Mouse (Mus musculus): Measurements from ENCODE around the gene Gns.
A peak's percentile ranks its signal among the peaks of the same experiment; 100 is the strongest.

Gene Gns

GRCm38 (mm10) chr10:121364306-121364705 is 584 bp upstream of the Gns start:
- no peak for ATAC-seq (ENCODE audit: insufficient number of reproducible peaks, low FRiP score, low TSS enrichment)

DNA sequence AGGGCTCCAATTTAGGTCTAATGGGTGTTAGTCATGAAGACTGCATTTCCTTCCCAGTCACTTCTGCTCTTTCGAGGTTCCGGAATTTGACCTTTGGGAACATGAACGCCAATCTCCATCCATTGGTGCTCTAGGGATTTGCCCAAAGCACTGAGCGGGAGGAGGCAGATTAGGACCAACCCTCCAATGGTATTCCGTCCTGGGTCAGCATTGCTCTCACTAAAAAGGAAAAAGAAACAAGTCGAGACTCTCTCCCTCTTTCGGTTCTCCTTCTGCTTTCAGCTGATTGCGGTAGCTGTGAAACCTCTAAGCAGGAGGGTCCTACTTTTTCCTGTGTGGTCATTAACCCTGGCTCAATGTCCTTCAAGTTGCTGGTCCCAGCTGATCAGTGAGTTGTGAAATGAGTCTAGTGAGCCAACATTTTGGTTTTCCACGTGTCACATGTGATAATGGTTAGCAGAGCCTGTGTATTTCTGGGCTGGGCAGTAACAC is 937 bp downstream of the Gns start:
- no peak for ATAC-seq (ENCODE audit: insufficient number of reproducible peaks, low FRiP score, low TSS enrichment)

DNA sequence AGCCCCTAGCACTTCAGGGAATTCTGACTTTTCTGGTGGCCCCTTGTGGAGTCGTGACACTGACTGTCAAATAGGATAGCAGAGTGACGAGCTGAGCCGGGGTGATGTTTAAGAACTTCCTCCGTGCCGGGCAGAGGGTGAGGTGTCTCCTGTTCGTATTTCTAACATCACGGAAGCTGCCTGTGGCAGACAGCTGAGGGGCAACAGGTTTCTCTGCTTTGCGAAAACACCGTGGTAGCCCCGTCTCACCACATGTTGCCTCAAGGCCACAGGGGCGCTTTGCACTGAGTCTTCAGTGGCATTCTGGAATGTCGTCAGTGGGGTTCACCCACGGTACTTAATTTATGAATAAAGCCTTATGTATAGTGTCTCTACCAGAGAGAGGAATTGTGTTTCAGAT is 2.4 kb downstream of the Gns start:
- no peak for ATAC-seq (ENCODE audit: insufficient number of reproducible peaks, low FRiP score, low TSS enrichment)

- no peak for ATAC-seq (ENCODE audit: insufficient number of reproducible peaks, low FRiP score, low TSS enrichment)
Observed at GRCm38 (mm10) chr10:121367780-121368179, 2.9 kb downstream of the Gns start.

DNA sequence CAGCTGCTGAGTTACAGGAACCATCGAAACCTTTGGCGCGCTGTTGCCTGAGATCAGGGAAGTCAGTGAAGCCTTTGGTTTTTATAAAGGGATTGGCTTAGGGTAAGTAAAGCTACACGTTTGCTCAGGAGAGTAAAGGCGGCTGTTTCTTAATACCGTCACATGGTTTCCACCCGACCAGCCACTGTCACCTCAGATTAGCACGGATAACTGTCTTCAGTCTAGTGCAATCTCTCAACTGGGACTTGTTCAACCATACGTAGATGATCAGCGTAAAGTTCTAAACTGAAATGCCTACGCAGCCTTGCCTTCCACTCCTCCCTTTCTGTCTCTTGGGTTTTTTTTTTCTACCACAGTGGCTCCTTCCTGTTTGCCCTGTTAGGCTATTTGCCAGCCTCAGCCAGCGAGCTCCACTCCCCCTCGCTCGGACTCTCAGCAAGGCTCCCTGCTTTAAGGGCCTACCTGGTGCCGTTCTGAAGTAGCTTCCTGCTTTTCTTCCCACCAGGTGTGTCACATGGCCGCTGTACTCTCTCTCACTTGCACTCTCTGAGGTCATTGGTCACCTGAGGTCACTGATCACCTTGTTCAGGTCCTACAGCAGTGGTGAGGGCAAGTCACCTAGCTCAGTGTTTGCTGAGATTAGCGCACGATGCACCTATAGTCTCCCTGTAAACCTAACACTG is 4.0 kb downstream of the Gns start:
- ATAC-seq (ENCODE audit: insufficient number of reproducible peaks, low FRiP score, low TSS enrichment) = no peak

GRCm38 (mm10) chr10:121370777-121371176 is 5.9 kb downstream of the Gns start:
- no peak for ATAC-seq (ENCODE audit: insufficient number of reproducible peaks, low FRiP score, low TSS enrichment)

DNA sequence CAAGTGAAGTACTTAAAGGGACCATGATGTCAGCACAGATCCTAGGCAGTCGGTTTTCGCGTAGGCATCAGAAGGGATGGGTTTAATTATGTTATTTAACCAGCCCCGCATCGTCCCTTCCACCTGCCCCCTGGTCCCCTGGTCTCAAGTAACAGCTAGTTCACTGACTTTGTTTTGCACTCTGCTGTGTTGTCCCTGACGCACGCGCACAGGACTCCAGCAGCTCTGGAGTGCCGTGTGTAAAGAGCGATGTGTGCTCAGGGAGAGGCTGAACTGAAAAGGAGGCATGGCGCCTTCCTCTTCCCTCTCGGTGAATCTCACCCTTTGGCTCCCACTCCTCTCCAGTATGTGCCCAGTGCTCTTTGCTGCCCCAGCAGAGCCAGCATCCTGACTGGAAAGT is 9.1 kb downstream of the Gns start:
- ATAC-seq (ENCODE audit: insufficient number of reproducible peaks, low FRiP score, low TSS enrichment) = no peak

DNA sequence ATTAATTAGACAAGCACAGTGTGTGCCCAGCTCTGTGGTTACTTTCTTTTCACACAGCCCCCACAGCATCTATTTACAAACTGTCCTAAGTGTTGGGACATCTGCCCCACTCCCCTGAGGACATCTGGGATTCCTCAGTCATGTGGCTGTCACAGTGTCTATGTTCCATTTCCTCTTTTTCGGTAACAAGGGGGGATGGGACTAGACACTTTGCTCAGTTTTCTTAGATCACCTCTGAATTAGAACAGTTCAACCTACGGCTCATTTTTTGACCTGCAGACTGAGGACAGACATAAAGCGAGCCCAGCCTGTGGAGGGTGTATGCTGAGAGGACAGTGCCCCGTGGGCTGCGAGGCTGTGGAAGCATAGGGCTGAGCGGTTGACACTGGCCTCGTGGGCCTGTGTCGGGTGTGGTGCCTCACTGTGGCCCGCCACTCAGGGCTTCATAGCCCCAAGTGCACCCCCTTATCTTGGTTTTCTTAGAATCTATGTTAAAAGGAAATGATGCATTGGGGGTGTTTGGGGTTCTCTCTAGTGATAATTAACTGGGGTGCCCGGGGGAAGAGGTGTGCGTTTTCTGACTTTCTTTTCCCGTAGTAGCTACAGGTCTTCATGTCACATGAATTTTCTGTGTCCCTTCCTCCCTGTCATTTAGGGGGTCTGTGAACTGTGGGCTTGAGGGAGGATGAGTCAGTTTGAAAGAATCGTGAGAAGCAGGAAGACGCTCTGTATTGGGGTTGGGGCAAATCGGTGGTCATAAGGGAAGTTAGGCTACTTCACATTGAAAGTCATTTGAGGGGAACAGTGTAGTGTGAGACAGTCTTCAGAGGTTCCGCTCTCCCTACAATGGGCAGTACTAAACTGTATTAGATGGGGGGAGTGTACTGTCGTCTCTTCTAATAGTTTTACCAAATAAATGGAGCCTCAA is 10.1 kb downstream of the Gns start:
- ATAC-seq (ENCODE audit: insufficient number of reproducible peaks, low FRiP score, low TSS enrichment) = no peak

- no peak for ATAC-seq (ENCODE audit: insufficient number of reproducible peaks, low FRiP score, low TSS enrichment)
Observed at GRCm38 (mm10) chr10:121375649-121376493, 11.0 kb downstream of the Gns start.

GRCm38 (mm10) chr10:121376530-121377271 is 11.8 kb downstream of the Gns start:
- no peak for ATAC-seq (ENCODE audit: insufficient number of reproducible peaks, low FRiP score, low TSS enrichment)

- no peak for ATAC-seq (ENCODE audit: insufficient number of reproducible peaks, low FRiP score, low TSS enrichment)
Observed at GRCm38 (mm10) chr10:121379387-121379786, 14.5 kb downstream of the Gns start.

- no peak for ATAC-seq (ENCODE audit: insufficient number of reproducible peaks, low FRiP score, low TSS enrichment)
Observed at GRCm38 (mm10) chr10:121381280-121381679, 16.4 kb downstream of the Gns start.

DNA sequence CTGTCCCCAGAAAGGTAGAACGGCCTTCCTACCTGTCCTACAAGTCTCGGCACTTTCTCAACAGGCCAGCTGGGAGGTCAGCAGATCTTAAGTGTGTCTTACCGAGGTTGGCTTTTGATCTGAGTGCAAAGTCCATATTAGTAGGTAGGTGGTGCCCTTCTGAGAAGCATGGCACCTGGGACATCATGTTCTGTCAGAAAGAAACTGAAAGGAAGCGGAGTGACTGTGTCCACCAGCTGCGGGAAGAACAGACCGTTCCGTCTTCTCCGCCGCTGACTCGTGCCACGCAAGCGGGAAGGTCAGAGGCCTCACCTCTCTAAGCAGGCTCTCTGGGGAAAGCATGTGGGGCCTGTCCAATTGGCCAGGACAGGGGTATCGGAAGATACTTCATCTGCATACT is 19.8 kb downstream of the Gns start:
- no peak for ATAC-seq (ENCODE audit: insufficient number of reproducible peaks, low FRiP score, low TSS enrichment)

GRCm38 (mm10) chr10:121385695-121386094 is 20.8 kb downstream of the Gns start:
- ATAC-seq (ENCODE audit: insufficient number of reproducible peaks, low FRiP score, low TSS enrichment) = no peak

DNA sequence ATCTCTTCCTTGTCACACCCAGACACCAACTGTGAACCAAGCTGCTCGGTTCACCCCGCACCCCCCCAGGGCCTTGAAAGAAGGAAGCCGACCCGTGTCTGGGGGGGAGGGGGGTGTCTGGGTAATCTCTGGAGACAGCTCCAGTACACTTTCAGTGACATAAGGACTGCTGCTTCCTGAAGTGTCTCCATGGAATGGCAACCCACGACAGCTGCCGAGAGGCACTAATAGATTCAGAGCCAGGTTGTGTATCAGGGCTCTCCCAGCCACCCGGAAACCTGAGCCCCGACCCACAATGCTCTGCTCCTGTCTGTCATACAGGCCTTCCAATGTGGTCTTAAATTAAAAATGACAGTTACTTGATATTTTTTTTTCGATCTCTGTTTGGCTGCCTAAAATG is 21.5 kb downstream of the Gns start:
- no peak for ATAC-seq (ENCODE audit: insufficient number of reproducible peaks, low FRiP score, low TSS enrichment)

DNA sequence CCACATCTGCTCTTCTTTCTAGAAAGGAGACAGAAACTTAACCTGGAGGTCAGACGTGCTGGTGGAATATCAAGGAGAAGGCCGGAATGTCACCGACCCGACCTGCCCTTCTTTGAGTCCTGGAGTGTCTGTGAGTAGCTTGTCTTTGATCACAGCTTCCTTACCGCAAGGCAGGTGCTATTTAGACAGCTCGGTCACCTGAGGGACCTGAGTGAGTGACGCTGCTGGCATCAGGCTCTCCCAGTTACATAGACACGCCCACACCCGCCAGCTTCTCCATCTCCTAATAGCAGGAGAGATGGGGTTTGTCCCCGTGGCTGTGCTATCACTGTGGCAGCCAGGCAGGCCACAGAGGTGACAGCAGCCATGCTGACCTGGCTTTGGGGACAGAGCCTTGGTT is 25.7 kb downstream of the Gns start:
- no peak for ATAC-seq (ENCODE audit: insufficient number of reproducible peaks, low FRiP score, low TSS enrichment)

DNA sequence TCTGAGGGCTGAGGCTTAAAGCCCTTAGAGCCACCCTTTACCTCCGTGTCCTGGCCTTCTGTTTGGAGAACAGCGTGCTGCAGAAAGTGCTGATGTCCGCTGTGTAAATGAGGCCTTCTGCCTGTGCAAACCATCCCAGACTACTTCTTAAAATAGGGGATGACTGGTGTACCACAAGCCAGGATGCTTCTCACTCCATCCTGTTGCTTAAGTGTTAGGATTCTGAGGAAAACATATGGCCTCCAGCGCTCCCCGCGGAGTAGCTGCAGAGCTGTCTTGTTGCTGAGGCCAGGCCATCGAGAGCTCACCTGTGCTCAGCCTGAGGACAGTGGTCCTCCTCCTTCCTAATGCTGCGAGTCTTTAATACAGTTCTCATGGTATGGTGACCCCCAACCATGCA is 27.0 kb downstream of the Gns start:
- peak; percentile 68 for ATAC-seq (ENCODE audit: insufficient number of reproducible peaks, low FRiP score, low TSS enrichment)

GRCm38 (mm10) chr10:121394270-121394669 is 29.4 kb downstream of the Gns start:
- no peak for ATAC-seq (ENCODE audit: insufficient number of reproducible peaks, low FRiP score, low TSS enrichment)

- no peak for ATAC-seq (ENCODE audit: insufficient number of reproducible peaks, low FRiP score, low TSS enrichment)
Observed at GRCm38 (mm10) chr10:121394789-121395325, 30.0 kb downstream of the Gns start.
